Mouse (Mus musculus) duodenum, adult 2 months (tissue): ENCODE data around the gene Asb8. TPM values are rescaled to one million over a fixed set of nuclear protein-coding genes. Genes with fewer than 3 reads are reported as not detected.

Experiments
- polyA plus RNA-seq: library from polyadenylated mRNA; depleted of rRNA; stranded (reverse); fragments of >200 nt; gene quantifications from 2 replicates; pipeline ENCODE4 v1.2.3, GENCODE M21; 2012; ENCODE audit warnings: low replicate concordance; rRNA removed

The Asb8 gene
- 18.3 and 19.1 TPM in 2 replicates for polyA plus RNA-seq

GRCm38 (mm10) chr15:98165525-98165924 lies at the start of gene Asb8:
TSS of gene Asb8 (minus strand) at chr15:98165625.

DNA sequence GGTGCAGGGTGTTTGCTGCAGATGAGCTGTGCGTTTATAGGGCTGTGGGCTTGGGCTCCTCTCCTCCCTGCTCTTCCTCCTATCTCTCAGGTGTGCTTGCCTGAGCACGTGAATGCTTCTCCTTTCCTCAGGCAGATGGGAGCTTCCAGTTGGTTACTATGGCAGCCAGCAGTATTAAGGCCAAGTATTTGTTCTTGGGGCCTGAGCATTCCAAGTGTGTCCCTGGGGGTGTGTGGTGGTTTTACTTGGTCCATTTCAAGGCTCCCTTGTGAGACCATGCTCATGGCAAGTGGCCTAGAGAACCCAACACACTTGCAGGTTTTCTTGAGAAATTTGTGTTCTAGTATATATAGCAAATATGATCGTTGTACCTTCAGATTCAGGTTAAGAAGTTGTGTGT lies 30.0 kb upstream of the Asb8 start, which contains the start of gene Olfr288:
Gene Olfr288, minus strand, starts transcription at position 101 of the 400 bp plus-strand sequence.

DNA sequence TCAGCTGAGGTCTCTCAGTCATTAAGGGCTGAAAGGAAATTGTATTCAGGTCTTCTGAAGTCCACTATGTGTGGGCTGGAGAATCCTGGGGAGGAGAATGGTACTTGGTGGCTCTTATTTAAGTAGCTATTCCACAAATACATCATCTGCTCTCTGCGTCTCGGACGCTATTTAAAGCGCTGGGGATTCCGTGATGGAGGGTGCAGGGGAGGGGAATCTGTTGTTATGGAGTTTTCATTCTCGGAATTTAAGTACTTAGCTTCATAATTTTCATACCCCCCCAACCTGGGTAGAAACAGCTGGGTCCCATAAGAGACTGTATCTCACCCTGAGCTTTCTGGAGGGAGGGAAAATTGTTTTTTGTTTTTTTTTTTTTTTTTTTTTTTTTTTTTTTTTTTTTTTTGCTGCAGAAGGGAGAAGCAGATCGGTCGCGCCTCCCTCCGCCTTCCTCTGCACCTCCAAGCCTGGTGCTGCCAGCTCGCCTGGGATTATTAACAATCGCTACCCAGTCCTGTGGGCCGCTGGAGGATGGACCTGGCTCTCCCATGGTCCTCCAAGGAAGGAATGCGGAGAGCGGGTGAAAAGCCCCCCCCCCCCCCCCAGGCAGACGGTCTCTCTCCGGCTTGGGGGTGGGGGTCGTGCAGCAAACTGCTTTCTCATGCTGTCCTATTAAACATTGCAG lies 1.7 kb upstream of the Asb8 start, which contains the start of gene Ccdc184:
Gene Ccdc184, plus strand, starts transcription at position 196 of the 682 bp plus-strand sequence.

DNA sequence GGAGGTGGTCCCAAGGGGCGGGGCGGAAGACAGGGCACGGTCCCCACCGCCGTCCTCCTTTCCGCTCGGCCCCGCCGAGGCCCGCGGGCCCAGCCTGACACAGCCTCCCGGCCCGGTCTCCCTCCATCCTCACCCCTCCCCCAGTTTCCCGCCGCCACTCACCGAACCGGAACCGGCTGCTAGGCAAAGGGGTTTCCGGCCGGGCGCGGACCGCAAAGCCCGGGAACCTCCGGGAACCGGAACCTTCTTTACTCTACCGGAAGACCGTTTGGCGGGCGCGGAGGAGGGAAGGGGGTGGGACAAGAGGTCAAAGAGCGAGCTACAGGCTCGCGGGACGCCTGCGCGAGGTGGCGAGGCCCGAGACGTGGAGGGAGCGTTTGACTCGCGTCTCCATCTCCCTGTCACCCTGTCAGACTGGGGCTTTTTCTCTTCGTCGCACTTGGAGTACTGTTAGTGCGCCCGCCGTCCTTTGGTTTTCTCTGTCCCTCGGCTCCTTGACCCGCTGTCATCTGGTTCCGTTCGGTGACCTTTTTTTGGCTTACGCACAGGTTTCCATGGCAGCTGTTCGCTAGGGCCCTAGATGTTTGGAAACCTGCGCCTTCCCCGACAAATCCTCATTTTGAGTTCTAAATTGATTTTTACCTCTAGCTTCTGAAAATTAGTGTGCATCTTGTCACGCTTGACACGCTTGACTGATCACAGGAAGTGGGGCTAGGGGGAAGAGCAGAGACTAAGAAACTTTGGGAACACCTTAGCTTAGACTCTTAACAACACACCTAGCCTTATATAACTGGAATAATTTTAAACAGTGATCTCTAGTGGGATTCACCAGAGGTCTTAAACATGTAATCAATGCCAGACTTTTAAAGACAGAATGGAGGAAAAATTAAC lies 72.1 kb downstream of the Asb8 start, which contains the start of gene Senp1:
Gene Senp1, minus strand, starts transcription at position 624 of the 891 bp plus-strand sequence.

DNA sequence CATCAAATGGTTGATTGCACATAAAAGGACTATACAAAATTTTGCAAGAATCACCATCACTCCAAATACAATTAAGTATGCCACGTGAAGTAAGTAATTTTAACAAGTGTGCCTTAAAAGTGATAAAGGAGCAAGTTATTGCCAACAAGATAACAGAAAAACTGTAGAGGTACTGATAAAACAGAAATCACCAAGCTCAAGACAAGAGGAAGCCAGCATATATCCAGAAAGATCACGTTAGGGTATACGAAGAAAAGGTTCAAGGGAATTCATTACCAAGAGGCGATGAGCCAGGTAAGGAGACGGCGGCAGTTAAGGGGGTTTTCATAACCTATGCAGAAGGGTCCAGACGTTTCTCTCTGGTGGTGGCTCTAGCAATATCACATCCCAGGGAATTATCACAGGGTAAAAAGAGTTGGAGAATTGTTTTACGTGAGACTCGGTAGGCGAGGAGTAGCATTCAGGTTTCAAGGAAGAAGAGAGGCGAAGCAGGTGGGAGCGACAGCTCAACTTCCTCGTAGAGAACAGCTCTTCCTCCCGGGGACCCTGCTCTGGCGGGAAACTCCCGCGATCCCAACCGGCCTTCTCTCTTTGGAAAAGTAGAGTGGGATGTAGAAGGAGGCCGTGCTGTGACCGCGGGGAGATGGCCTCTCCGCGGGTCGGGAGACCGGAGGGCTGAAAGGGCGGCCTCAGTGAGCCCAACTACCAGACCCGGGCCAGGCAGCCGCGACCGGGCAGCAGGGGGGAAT lies 72.9 kb downstream of the Asb8 start, which contains the start of gene Pfkm:
Gene Pfkm, plus strand, starts transcription at position 218 of the 749 bp plus-strand sequence.

Other genes with a start within 250 kb of the Asb8 start
- gene Tmem106c, start 201.4 kb downstream of the Asb8 start, polyA plus RNA-seq = 8.1 and 10.1 TPM in 2 replicates
- not detected in 2 replicates for gene Col2a1, start 160.9 kb downstream of the Asb8 start, polyA plus RNA-seq
- 5.7 and 7.5 TPM in 2 replicates for gene Pfkm, start 73.0 kb downstream of the Asb8 start, polyA plus RNA-seq
- 3.9 and 5.1 TPM in 2 replicates for gene Senp1, start 71.9 kb downstream of the Asb8 start, polyA plus RNA-seq
- gene Ccdc184, start 1.5 kb upstream of the Asb8 start, polyA plus RNA-seq = 0.24 and 0.30 TPM in 2 replicates
- not detected in 2 replicates for gene Olfr288, start 29.9 kb upstream of the Asb8 start, polyA plus RNA-seq
- gene Gm44579, start 55.4 kb upstream of the Asb8 start, polyA plus RNA-seq = not detected in 2 replicates
- gene Olfr287, start 55.4 kb upstream of the Asb8 start, polyA plus RNA-seq = 0.63 and 1.1 TPM in 2 replicates
- gene Olfr286, start 68.8 kb upstream of the Asb8 start, polyA plus RNA-seq = 0.02 TPM in 2 replicates
- gene H1fnt, start 91.7 kb upstream of the Asb8 start, polyA plus RNA-seq = not detected in 2 replicates
- 0.13 and 0.36 TPM in 2 replicates for gene Zfp641, start 130.5 kb upstream of the Asb8 start, polyA plus RNA-seq
- gene Olfr285, start 151.7 kb upstream of the Asb8 start, polyA plus RNA-seq = not detected in 2 replicates
- not detected in 2 replicates for gene Olfr284, start 175.4 kb upstream of the Asb8 start, polyA plus RNA-seq
- not detected in 2 replicates for gene Olfr283, start 215.3 kb upstream of the Asb8 start, polyA plus RNA-seq